Mouse (Mus musculus) embryonic fibroblast, embryonic 13.5 days (primary cell): Measurements from ENCODE around the gene Rgcc.

ENCODE experiments used
- CTCF ChIP-seq: IDR thresholded peaks from 2 replicates; pipeline ENCODE4 v1.5.1; 2011; ENCODE audit warnings: mild to moderate bottlenecking, control low read depth, low read length, moderate library complexity, borderline replicate concordance; ENCODE audit not compliant: insufficient read depth
- POLR2A ChIP-seq: IDR thresholded peaks from 2 replicates; pipeline ENCODE4 v1.6.1; 2011; ENCODE audit warnings: low read depth, mild to moderate bottlenecking, control low read depth, low read length, moderate library complexity

GRCm38 (mm10) chr14:79280456-79280855 is 21.0 kb downstream of the Rgcc start:
- no peak for TF ChIP-seq CTCF
- TF ChIP-seq POLR2A, result no peak
